Mouse (Mus musculus): ENCODE data around the gene Ginm1. TPM values are rescaled to one million over a fixed set of nuclear protein-coding genes. Genes with fewer than 3 reads are reported as not detected.

Ginm1 gene
- polyA plus RNA-seq, 1 experiment from 2014 or later: 33.1 TPM

- no peaks in the 10 kb centered on the region for H3K27me3 ChIP-seq (replicated peaks)
- H3K4me2 ChIP-seq: no peak overlapping the region
- H3K36me3 ChIP-seq: peaks cover 94% of the 10 kb centered on the region
- no peak for ATAC-seq
- no peaks in the 10 kb centered on the region for H3K4me1 ChIP-seq
- H3K9ac ChIP-seq: no peak overlapping the region
- H3K27ac ChIP-seq: no peak overlapping the region
- H3K9me3 ChIP-seq (replicated peaks): no peaks in the 10 kb centered on the region
- 84% methylated on average over 2 of the region's 2 CpGs for WGBS (ENCODE audit: insufficient replicate concordance)
- no peak overlapping the region for H3K4me3 ChIP-seq
These were observed 10.0 kb upstream of the Ginm1 start for GRCm38 (mm10) chr10:7802519-7803140.

- no peaks in the 10 kb centered on the region for H3K27me3 ChIP-seq (replicated peaks)
- H3K9me3 ChIP-seq (replicated peaks): no peaks in the 10 kb centered on the region
- no peaks in the 10 kb centered on the region for H3K4me1 ChIP-seq
- no peak overlapping the region for H3K4me2 ChIP-seq
- H3K27ac ChIP-seq: no peak overlapping the region
- H3K4me3 ChIP-seq: no peak overlapping the region
- 37% methylated on average over 3 of the region's 3 CpGs for WGBS (ENCODE audit: insufficient replicate concordance)
- peak; percentile 44; the same call in 1 of the 2 replicates for ATAC-seq
- peaks cover 97% of the 10 kb centered on the region for H3K36me3 ChIP-seq
- no peak overlapping the region for H3K9ac ChIP-seq
These were observed 8.6 kb upstream of the Ginm1 start for GRCm38 (mm10) chr10:7801258-7801657.

- peak; percentile 62 for ATAC-seq
- under 1% methylated on average over 10 of the region's 10 CpGs for WGBS (ENCODE audit: insufficient replicate concordance)
- Histone ChIP-seq H3K4me1 (peaks cover 31% of the 10 kb centered on the region), H3K27me3 (replicated peaks) (no peaks in the 10 kb centered on the region), H3K9ac (peak overlapping the region; percentile 90), H3K27ac (peak overlapping the region; percentile 79), H3K9me3 (replicated peaks) (no peaks in the 10 kb centered on the region), H3K4me3 (peak overlapping the region; percentile 97), H3K36me3 (peaks cover 44% of the 10 kb centered on the region), H3K4me2 (peak overlapping the region; percentile 89)
These were observed 322 bp downstream of the Ginm1 start for GRCm38 (mm10) chr10:7792254-7792750.

GRCm38 (mm10) chr10:7787319-7787718 is 5.3 kb downstream of the Ginm1 start:
- Histone ChIP-seq H3K9me3 (replicated peaks) (no peaks in the 10 kb centered on the region), H3K27ac (no peak overlapping the region), H3K4me3 (no peak overlapping the region), H3K27me3 (replicated peaks) (no peaks in the 10 kb centered on the region), H3K4me2 (no peak overlapping the region), H3K36me3 (peaks cover 18% of the 10 kb centered on the region), H3K9ac (no peak overlapping the region), H3K4me1 (peaks cover 14% of the 10 kb centered on the region)
- ATAC-seq: no peak
- 59% methylated on average over 2 of the region's 2 CpGs for WGBS (ENCODE audit: insufficient replicate concordance)

- Histone ChIP-seq H3K9ac (peak overlapping the region; percentile 45), H3K4me2 (peak overlapping the region; percentile 85), H3K9me3 (replicated peaks) (no peaks in the 10 kb centered on the region), H3K27ac (peak overlapping the region; percentile 37), H3K27me3 (replicated peaks) (no peaks in the 10 kb centered on the region), H3K4me3 (peak overlapping the region; percentile 98), H3K4me1 (peaks cover 15% of the 10 kb centered on the region), H3K36me3 (peaks cover 12% of the 10 kb centered on the region)
- ATAC-seq: peak; percentile 34
- 48% methylated on average over 3 of the region's 3 CpGs for WGBS (ENCODE audit: insufficient replicate concordance)
These were observed 11.4 kb downstream of the Ginm1 start for GRCm38 (mm10) chr10:7781214-7781613.

- Histone ChIP-seq H3K4me3 (peak overlapping the region; percentile 98), H3K36me3 (peaks cover 15% of the 10 kb centered on the region), H3K4me2 (peak overlapping the region; percentile 85), H3K27ac (peak overlapping the region; percentile 76), H3K27me3 (replicated peaks) (no peaks in the 10 kb centered on the region), H3K9me3 (replicated peaks) (no peaks in the 10 kb centered on the region), H3K4me1 (peaks cover 15% of the 10 kb centered on the region), H3K9ac (peak overlapping the region; percentile 95)
- under 1% methylated on average over 54 of the region's 77 CpGs for WGBS (ENCODE audit: insufficient replicate concordance)
- peak; percentile 91 for ATAC-seq
These were observed 12.1 kb downstream of the Ginm1 start for GRCm38 (mm10) chr10:7780238-7781176.

GRCm38 (mm10) chr10:7779751-7780237 is 12.8 kb downstream of the Ginm1 start:
- H3K36me3 ChIP-seq: peaks cover 21% of the 10 kb centered on the region
- H3K9ac ChIP-seq: peak overlapping the region; percentile 95
- WGBS (ENCODE audit: insufficient replicate concordance): 18% methylated on average over 7 of the region's 7 CpGs
- H3K4me2 ChIP-seq: peak overlapping the region; percentile 85
- H3K4me1 ChIP-seq: peaks cover 15% of the 10 kb centered on the region
- ATAC-seq: no peak
- H3K4me3 ChIP-seq: peak overlapping the region; percentile 98
- H3K9me3 ChIP-seq (replicated peaks): no peaks in the 10 kb centered on the region
- peak overlapping the region; percentile 76; the same call in 1 of the 2 replicates for H3K27ac ChIP-seq
- H3K27me3 ChIP-seq (replicated peaks): no peaks in the 10 kb centered on the region

- 87% methylated on average over 3 of the region's 3 CpGs for WGBS (ENCODE audit: insufficient replicate concordance)
- Histone ChIP-seq H3K27me3 (replicated peaks) (no peaks in the 10 kb centered on the region), H3K4me3 (no peak overlapping the region), H3K4me2 (no peak overlapping the region), H3K36me3 (peaks cover 32% of the 10 kb centered on the region), H3K9me3 (replicated peaks) (no peaks in the 10 kb centered on the region), H3K4me1 (peaks cover 15% of the 10 kb centered on the region), H3K27ac (no peak overlapping the region), H3K9ac (no peak overlapping the region)
- no peak for ATAC-seq
These were observed 14.3 kb downstream of the Ginm1 start for GRCm38 (mm10) chr10:7778361-7778760.

GRCm38 (mm10) chr10:7775421-7775820 is 17.2 kb downstream of the Ginm1 start:
- WGBS (ENCODE audit: insufficient replicate concordance): 84% methylated on average over 8 of the region's 8 CpGs
- Histone ChIP-seq H3K27ac (no peak overlapping the region), H3K9ac (no peak overlapping the region)

GRCm38 (mm10) chr10:7772769-7773168 is 19.9 kb downstream of the Ginm1 start:
- Histone ChIP-seq H3K36me3 (peaks cover 81% of the 10 kb centered on the region), H3K9ac (no peak overlapping the region), H3K4me3 (no peak overlapping the region), H3K4me1 (no peaks in the 10 kb centered on the region), H3K4me2 (no peak overlapping the region), H3K9me3 (replicated peaks) (no peaks in the 10 kb centered on the region), H3K27me3 (replicated peaks) (no peaks in the 10 kb centered on the region), H3K27ac (no peak overlapping the region)
- whole genome bisulfite sequencing (ENCODE audit: insufficient replicate concordance): 79% methylated on average over 1 of the region's 1 CpGs
- ATAC-seq: no peak

More at GRCm38 (mm10) chr10:7775421-7775820, 17.2 kb downstream of the Ginm1 start:
- Histone ChIP-seq H3K27me3 (replicated peaks) (no peaks in the 10 kb centered on the region), H3K4me1 (peaks cover 8% of the 10 kb centered on the region), H3K36me3 (peaks cover 62% of the 10 kb centered on the region), H3K4me2 (no peak overlapping the region), H3K4me3 (no peak overlapping the region), H3K9me3 (replicated peaks) (no peaks in the 10 kb centered on the region)
- no peak for ATAC-seq

- H3K9ac ChIP-seq: no peak overlapping the region
- peaks cover 84% of the 10 kb centered on the region for H3K36me3 ChIP-seq
- H3K4me2 ChIP-seq: no peak overlapping the region
- WGBS (ENCODE audit: insufficient replicate concordance): 87% methylated on average over 4 of the region's 4 CpGs
- H3K27ac ChIP-seq: no peak overlapping the region
- H3K27me3 ChIP-seq (replicated peaks): no peaks in the 10 kb centered on the region
- H3K4me1 ChIP-seq: no peaks in the 10 kb centered on the region
- no peaks in the 10 kb centered on the region for H3K9me3 ChIP-seq (replicated peaks)
- no peak overlapping the region for H3K4me3 ChIP-seq
- no peak for ATAC-seq
These were observed 20.3 kb downstream of the Ginm1 start for GRCm38 (mm10) chr10:7772346-7772745.

GRCm38 (mm10) chr10:7757544-7757943 is 35.1 kb downstream of the Ginm1 start:
- H3K36me3 ChIP-seq: peaks cover 81% of the 10 kb centered on the region

More at GRCm38 (mm10) chr10:7757544-7757943, 35.1 kb downstream of the Ginm1 start:
- Histone ChIP-seq H3K9ac (0 out of 2 replicates have a peak overlapping the region, but pooled peaks have one; percentile 27), H3K4me3 (no peak overlapping the region), H3K4me2 (no peak overlapping the region), H3K4me1 (peaks cover 15% of the 10 kb centered on the region), H3K27me3 (replicated peaks) (no peaks in the 10 kb centered on the region), H3K27ac (0 out of 2 replicates have a peak overlapping the region, but pooled peaks have one; percentile 25), H3K9me3 (replicated peaks) (no peaks in the 10 kb centered on the region)
- peak; percentile 49; the same call in 1 of the 2 replicates for ATAC-seq
- WGBS (ENCODE audit: insufficient replicate concordance): 37% methylated on average over 2 of the region's 2 CpGs

All from liver, embryonic 12.5 days (tissue).